Mouse (Mus musculus) G1E (cell line): ENCODE measurements around the gene Unc13c.

Experiments
- CTCF ChIP-seq: IDR thresholded peaks from 2 replicates; pipeline ENCODE4 v1.5.1; 2012; ENCODE audit warnings: low read depth, low read length, inconsistent platforms, mixed read lengths
- GATA1 ChIP-seq: IDR thresholded peaks from 2 replicates; pipeline ENCODE4 v1.6.1; 2012; ENCODE audit warnings: borderline replicate concordance, low read length, inconsistent platforms, mixed read lengths
- GATA2 ChIP-seq: IDR thresholded peaks from 2 replicates; pipeline ENCODE4 v1.6.1; 2012; ENCODE audit warnings: low read depth, low read length, inconsistent platforms, borderline replicate concordance
- TAL1 ChIP-seq: conservative IDR thresholded peaks from 2 replicates; pipeline ENCODE4 v1.6.1; 2012; ENCODE audit warnings: low read depth, low read length, inconsistent platforms, mixed read lengths

- TF ChIP-seq CTCF (no peak), TAL1 (no peak), GATA1 (no peak), GATA2 (no peak)
These were observed 39.4 kb upstream of the Unc13c start for GRCm38 (mm10) chr9:74007976-74008686.
